Mouse (Mus musculus) heart, adult 2 months (tissue): ENCODE measurements around the gene Rhbdf1. TPM values are rescaled to one million over a fixed set of nuclear protein-coding genes. Genes with fewer than 3 reads are reported as not detected.

Experiments
- DNase-seq, 2 experiments: peaks; one replicate each; pipeline ENCODE4 v3.0.0; 2021
- H3K27ac ChIP-seq: fragments of 200-600 bp; 2 replicates; pipeline ENCODE4 v1.8.1; 2022
- H3K27me3 ChIP-seq: fragments of 200-500 bp; 2 replicates; pipeline ENCODE4 v1.6.1; 2012; ENCODE audit warnings: mild to moderate bottlenecking, low read length, inconsistent platforms, mixed read lengths; ENCODE audit not compliant: control insufficient read depth, insufficient read depth
- H3K36me3 ChIP-seq: fragments of 200-500 bp; 2 replicates; pipeline ENCODE4 v1.6.1; 2012; ENCODE audit warnings: low read length, inconsistent platforms; ENCODE audit not compliant: control insufficient read depth, insufficient read depth
- H3K4me1 ChIP-seq: fragments of 200-500 bp; 2 replicates; pipeline ENCODE4 v1.6.1; 2011; ENCODE audit warnings: low read length; ENCODE audit not compliant: control insufficient read depth, insufficient read depth
- H3K4me3 ChIP-seq: fragments of 200-600 bp; 2 replicates; pipeline ENCODE4 v1.8.1; 2022
- H3K79me2 ChIP-seq: fragments of 200-500 bp; replicated peaks from 2 replicates; pipeline ENCODE4 v1.6.1; 2012; ENCODE audit warnings: mild to moderate bottlenecking, inconsistent platforms, low read length, moderate library complexity, mixed read lengths; ENCODE audit not compliant: control insufficient read depth, insufficient read depth
- H3K9ac ChIP-seq: fragments of 200-500 bp; 2 replicates; pipeline ENCODE4 v1.6.1; 2012; ENCODE audit warnings: low read depth, mild to moderate bottlenecking, control low read depth, inconsistent platforms, low read length, mixed read lengths
- CTCF ChIP-seq: fragments of 200-600 bp; IDR thresholded peaks from 2 replicates; pipeline ENCODE4 v1.8.1; 2022; ENCODE audit warnings: antibody characterized with exemption, mild to moderate bottlenecking, moderate library complexity
- EP300 ChIP-seq: fragments of 200-500 bp; IDR thresholded peaks from 2 replicates; pipeline ENCODE4 v1.6.1; 2011; ENCODE audit warnings: low read depth, low read length, control low read depth; ENCODE audit not compliant: insufficient read depth
- POLR2A ChIP-seq: fragments of 200-500 bp; IDR thresholded peaks from 2 replicates; pipeline ENCODE4 v1.6.1; 2011; ENCODE audit warnings: mild to moderate bottlenecking, low read depth, low read length, control low read depth; ENCODE audit not compliant: insufficient read depth
- WGBS: fragments of 180-500 bp; shearing (Covaris S2); methylation state at CpG from one replicate; pipeline ENCODE4 v1.1.7; 2018; 5-methylcytosine and 5-hydroxymethylcytosine counted together
- intact Hi-C: fragments of 180-260 bp; cut with DNase I; formaldehyde crosslinking; loops from one replicate; pipeline ENCODE4 v1.15.1; 2025
- polyA plus RNA-seq: library from polyadenylated mRNA; depleted of rRNA; stranded (reverse); fragments of >200 nt; gene quantifications from 2 replicates; pipeline ENCODE4 v1.2.3, GENCODE M21; 2012
- total RNA-seq, 2 experiments: library from RNA; stranded (reverse); gene quantifications; 2 replicates each; pipeline ENCODE4 v1.2.3; 2021

Gene Rhbdf1
- total and polyA plus RNA-seq, 3 experiments, result 22.8 to 92.8 (median 23.9) TPM

DNA sequence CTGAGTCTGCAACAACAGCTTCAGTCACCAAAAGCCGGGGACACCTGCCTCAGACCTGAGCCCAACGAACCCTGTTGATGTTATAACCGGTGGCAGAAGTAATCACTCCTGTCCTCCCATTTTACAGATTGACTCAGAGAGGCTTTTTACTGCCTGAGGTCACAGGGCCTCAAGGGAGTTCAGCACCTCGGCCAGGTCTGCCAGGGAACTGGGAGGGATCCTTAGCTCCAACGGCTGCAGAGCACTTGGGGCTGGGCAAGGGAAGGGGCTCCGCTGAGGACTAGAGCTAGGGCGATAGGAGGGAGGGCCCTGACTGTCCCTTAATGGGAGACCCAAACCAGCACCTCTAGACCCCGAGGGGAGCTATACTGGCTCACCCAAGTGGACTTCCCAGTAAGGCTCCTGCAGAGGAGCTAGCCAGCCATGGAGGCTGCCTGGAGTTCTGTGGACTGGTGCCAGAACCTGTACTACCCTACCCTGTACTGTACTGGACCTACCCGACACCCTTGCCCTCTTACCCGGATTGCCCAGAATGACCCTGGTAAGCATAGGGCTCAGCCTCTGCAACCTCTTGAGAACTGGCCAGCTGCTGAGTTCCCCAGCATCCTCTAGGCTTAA lies 1.4 kb downstream of the Rhbdf1 start:
- H3K4me1 ChIP-seq, result peaks cover 21% of the 10 kb centered on the region
- no peaks in the 10 kb centered on the region for H3K27me3 ChIP-seq
- no peak for DNase-seq
- WGBS, result 43% methylated on average over 10 of the region's 10 CpGs
- no peak for TF ChIP-seq CTCF
- TF ChIP-seq EP300, result no peak
- TF ChIP-seq POLR2A, result no peak
- no peaks in the 10 kb centered on the region for H3K36me3 ChIP-seq
- H3K27ac ChIP-seq, result peak overlapping the region; percentile 93
- intact Hi-C loops, result loop anchor here (5.0 kb wide), 1 partner anchor 47 kb away; the partner anchor contains the start of gene Nprl3
- H3K4me3 ChIP-seq, result peak overlapping the region; percentile 97
- H3K9ac ChIP-seq, result peak overlapping the region; percentile 85
- H3K79me2 ChIP-seq, result no peaks in the 10 kb centered on the region; the same call in none of the 2 replicates

DNA sequence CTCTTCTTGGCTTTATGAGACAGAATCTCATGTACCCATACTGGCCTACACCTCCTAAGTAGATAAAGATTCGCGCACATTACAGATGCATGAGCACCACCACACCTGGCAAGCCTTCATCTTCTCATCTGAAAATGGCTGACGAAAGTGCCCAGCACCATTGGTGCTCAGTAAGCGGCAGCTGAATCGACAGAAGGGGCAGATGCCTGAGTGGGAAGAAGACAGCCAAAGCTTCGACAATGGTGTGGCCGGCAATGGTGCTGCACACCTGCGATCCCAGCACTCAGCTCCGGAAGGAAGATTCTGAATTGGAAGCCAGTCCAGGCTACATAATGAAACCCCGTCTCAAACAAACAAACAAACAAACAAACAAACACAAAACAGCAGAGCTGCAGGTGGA lies 2.8 kb downstream of the Rhbdf1 start:
- no peak for TF ChIP-seq EP300
- no peak for TF ChIP-seq POLR2A
- no peak for TF ChIP-seq CTCF
- peaks cover 14% of the 10 kb centered on the region for H3K4me1 ChIP-seq
- no peak for DNase-seq
- intact Hi-C loops, result loop anchor here (10.0 kb wide), 1 partner anchor 106 kb away; no protein-coding TSS in a partner anchor
- H3K4me3 ChIP-seq, result no peak overlapping the region
- H3K79me2 ChIP-seq, result no peaks in the 10 kb centered on the region; the same call in none of the 2 replicates
- WGBS, result 71% methylated on average over 10 of the region's 10 CpGs
- H3K36me3 ChIP-seq, result no peaks in the 10 kb centered on the region
- H3K27ac ChIP-seq, result no peak overlapping the region; the same call in 1 of the 2 replicates
- H3K9ac ChIP-seq, result no peak overlapping the region
- no peaks in the 10 kb centered on the region for H3K27me3 ChIP-seq

GRCm38 (mm10) chr11:32218501-32219050 lies 3.5 kb downstream of the Rhbdf1 start:
- no peaks in the 10 kb centered on the region for H3K36me3 ChIP-seq
- H3K4me3 ChIP-seq, result no peak overlapping the region
- H3K4me1 ChIP-seq, result peaks cover 10% of the 10 kb centered on the region
- no peak overlapping the region for H3K9ac ChIP-seq
- WGBS, result 49% methylated on average over 6 of the region's 6 CpGs
- TF ChIP-seq EP300 (no peak), CTCF (no peak)
- H3K27ac ChIP-seq, result peak overlapping the region; percentile 20
- no peaks in the 10 kb centered on the region; the same call in none of the 2 replicates for H3K79me2 ChIP-seq
- H3K27me3 ChIP-seq, result no peaks in the 10 kb centered on the region
- no peak for DNase-seq
- intact Hi-C loops, result loop anchor here (10.0 kb wide), 1 partner anchor 106 kb away; no protein-coding TSS in a partner anchor

GRCm38 (mm10) chr11:32216851-32217250 lies 5.2 kb downstream of the Rhbdf1 start:
- intact Hi-C loops, result loop anchor here (1.0 to 10.0 kb wide), 3 partner anchors 10 to 108 kb away; no protein-coding TSS in a partner anchor
- Histone ChIP-seq H3K27ac (no peak overlapping the region), H3K36me3 (no peaks in the 10 kb centered on the region), H3K79me2 (no peaks in the 10 kb centered on the region; the same call in none of the 2 replicates), H3K9ac (no peak overlapping the region), H3K4me3 (no peak overlapping the region), H3K27me3 (no peaks in the 10 kb centered on the region), H3K4me1 (peaks cover 3% of the 10 kb centered on the region)
- WGBS, result 26% methylated on average over 8 of the region's 8 CpGs
- peak; percentile 63 to 73 for DNase-seq
- TF ChIP-seq POLR2A (no peak), EP300 (0 out of 2 replicates have a peak, but pooled peaks have one; percentile 66), CTCF (peak; percentile 86)

- Histone ChIP-seq H3K9ac (no peak overlapping the region), H3K4me3 (no peak overlapping the region), H3K36me3 (no peaks in the 10 kb centered on the region), H3K27me3 (no peaks in the 10 kb centered on the region), H3K79me2 (no peaks in the 10 kb centered on the region; the same call in none of the 2 replicates), H3K4me1 (peaks cover 3% of the 10 kb centered on the region), H3K27ac (no peak overlapping the region)
- intact Hi-C loops, result loop anchor here (1.0 to 10.0 kb wide), 2 partner anchors 8 to 109 kb away; no protein-coding TSS in a partner anchor
- no peak for DNase-seq
- WGBS, result 91% methylated on average over 18 of the region's 18 CpGs
- TF ChIP-seq CTCF (no peak), POLR2A (no peak), EP300 (no peak)
Measured at GRCm38 (mm10) chr11:32215372-32216162, 6.5 kb downstream of the Rhbdf1 start.
